20 mouse cellular contexts compared by ENCODE assay signal in the genomic region with DNA sequence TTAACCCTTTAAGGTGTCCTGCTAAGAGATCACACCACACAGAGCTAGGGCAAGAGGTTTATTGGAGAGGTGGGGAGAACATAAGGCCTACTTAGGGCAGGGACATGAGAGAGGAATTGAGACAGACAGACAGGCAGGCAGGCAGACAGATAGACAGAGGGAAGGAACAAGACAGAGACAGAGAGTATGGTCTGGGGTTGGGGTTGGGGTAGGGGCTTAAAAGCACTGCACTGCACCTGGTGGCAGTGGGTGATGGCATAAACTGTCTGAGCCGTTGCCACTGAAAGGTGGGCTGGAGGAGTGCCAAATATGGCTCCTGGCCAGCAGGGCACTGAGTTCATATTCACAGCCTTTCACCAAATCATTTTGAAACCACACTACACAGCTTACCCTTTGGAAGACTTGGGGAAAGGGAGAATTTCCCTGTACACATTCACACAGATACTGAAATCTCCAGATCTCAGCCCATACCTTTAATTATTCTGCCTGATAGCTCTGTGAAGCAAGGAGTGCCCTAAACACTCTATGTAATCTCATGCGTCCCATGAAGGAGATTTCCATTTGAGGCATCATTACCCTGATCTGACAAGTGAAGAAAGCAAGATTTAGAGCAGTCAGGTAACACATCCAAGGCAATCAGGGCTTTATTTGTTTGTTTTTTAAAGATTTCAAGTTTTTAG. TPM values are rescaled to one million over a fixed set of nuclear protein-coding genes. Genes with fewer than 3 reads are reported as not detected.
DNase-seq lines count a peak whose midpoint lies in the region; ATAC-seq and TF ChIP-seq lines count a peak whose summit lies in the region.
"Had no signal": no experiment of that assay in that cellular context is flagged by ENCODE, and none has a peak within 500 bp of the region (broad histone marks: within the 10 kb centered on the region; RNA-seq: fewer than 3 reads in every experiment).

No protein-coding gene starts in this region.

- no peaks in the 10 kb centered on the region for H3K36me3 ChIP-seq in hindbrain, embryonic 14.5 days (replicated peaks; ENCODE audit: control insufficient read depth, insufficient read depth)
- no peaks in the 10 kb centered on the region for H3K36me3 ChIP-seq in hindbrain, embryonic 11.5 days (ENCODE audit: control insufficient read depth, insufficient read depth, low read length)
- no peaks in the 10 kb centered on the region for H3K36me3 ChIP-seq in midbrain, embryonic 15.5 days (replicated peaks)
- H3K36me3 ChIP-seq: embryonic facial prominence, embryonic 15.5 days; limb, embryonic 15.5 days; stomach, embryonic 15.5 days had no signal

- WGBS in hindbrain, embryonic 14.5 days = 59% methylated on average over 2 of the region's 2 CpGs
- 77% methylated on average over 2 of the region's 2 CpGs for WGBS in hindbrain, embryonic 11.5 days
- 41% methylated on average over 2 of the region's 2 CpGs for WGBS in midbrain, embryonic 15.5 days

- no peaks in the 10 kb centered on the region for H3K27me3 ChIP-seq in hindbrain, embryonic 14.5 days (ENCODE audit: control insufficient read depth, insufficient read depth, low read length)
- H3K27me3 ChIP-seq in hindbrain, embryonic 11.5 days (ENCODE audit: control insufficient read depth, insufficient read depth, low read length) = no peaks in the 10 kb centered on the region
- no peaks in the 10 kb centered on the region for H3K27me3 ChIP-seq in midbrain, embryonic 15.5 days (replicated peaks)
- H3K27me3 ChIP-seq: embryonic facial prominence, embryonic 15.5 days; limb, embryonic 15.5 days; stomach, embryonic 15.5 days had no signal

- H3K9me3 ChIP-seq in hindbrain, embryonic 14.5 days (ENCODE audit: control insufficient read depth, low read length) = no peaks in the 10 kb centered on the region
- H3K9me3 ChIP-seq in hindbrain, embryonic 11.5 days (ENCODE audit: control insufficient read depth, low read length) = no peaks in the 10 kb centered on the region
- no peaks in the 10 kb centered on the region for H3K9me3 ChIP-seq in midbrain, embryonic 15.5 days
- H3K9me3 ChIP-seq: embryonic facial prominence, embryonic 15.5 days; limb, embryonic 15.5 days; stomach, embryonic 15.5 days had no signal

- TF ChIP-seq POLR2A in brain, embryonic 14.5 days (IDR thresholded peaks at IDR 0.05; ENCODE audit: borderline replicate concordance, extremely low read depth, insufficient read depth, insufficient read length, poor library complexity, severe bottlenecking) = no peak

- DNase-seq in cerebellum, postnatal 10 days = peak; percentile 55 to 60
- DNase-seq in cerebellum, adult 11-12 months = no peak
- DNase-seq in hindbrain, embryonic 14.5 days (ENCODE audit: low spot score) = no peak
- DNase-seq in hindbrain, embryonic 11.5 days (ENCODE audit: low spot score) = no peak
- peak; percentile 33 for DNase-seq in brain, embryonic 14.5 days (ENCODE audit: low read depth)
- DNase-seq in layer of hippocampus, postnatal 36 days = no peak
- no peak for DNase-seq in kidney, postnatal 10 days
- DNase-seq: cerebellum, adult 11 months; gastrocnemius, adult 2 months; heart, postnatal 10 days; kidney, adult 2 months; kidney, postnatal 4 days; lung, postnatal 10 days; right cerebral cortex, adult 18-20 months; spleen, adult 18-20 months; thymus, adult 2 months had no signal

- peak; percentile 24; the same call in 1 of the 2 replicates for ATAC-seq in hindbrain, embryonic 14.5 days (ENCODE audit: low FRiP score)
- ATAC-seq in hindbrain, embryonic 11.5 days (ENCODE audit: low FRiP score) = no peak
- peak; percentile 44 for ATAC-seq in midbrain, embryonic 15.5 days (replicated peaks)

- H3K4me2 ChIP-seq in hindbrain, embryonic 14.5 days (replicated peaks) = no peak overlapping the region
- no peak overlapping the region for H3K4me2 ChIP-seq in hindbrain, embryonic 11.5 days (replicated peaks; ENCODE audit: low read depth, low read length)
- H3K4me2 ChIP-seq in midbrain, embryonic 15.5 days = no peak overlapping the region
- H3K4me2 ChIP-seq: embryonic facial prominence, embryonic 15.5 days; limb, embryonic 15.5 days; stomach, embryonic 15.5 days had no signal

- no peak overlapping the region for H3K9ac ChIP-seq in hindbrain, embryonic 14.5 days
- H3K9ac ChIP-seq in hindbrain, embryonic 11.5 days (ENCODE audit: low read depth, low read length) = no peak overlapping the region
- no peak overlapping the region for H3K9ac ChIP-seq in midbrain, embryonic 15.5 days
- H3K9ac ChIP-seq: embryonic facial prominence, embryonic 15.5 days; limb, embryonic 15.5 days; stomach, embryonic 15.5 days had no signal

- no peaks in the 10 kb centered on the region for H3K4me1 ChIP-seq in hindbrain, embryonic 14.5 days (replicated peaks; ENCODE audit: control insufficient read depth, insufficient read depth, low read length)
- no peaks in the 10 kb centered on the region for H3K4me1 ChIP-seq in hindbrain, embryonic 11.5 days (replicated peaks; ENCODE audit: control insufficient read depth, insufficient read depth, low read length)
- H3K4me1 ChIP-seq in midbrain, embryonic 15.5 days = 0 out of 2 replicates have a peak, but pooled peaks cover 7% of the 10 kb centered on the region
- H3K4me1 ChIP-seq: embryonic facial prominence, embryonic 15.5 days; limb, embryonic 15.5 days; stomach, embryonic 15.5 days had no signal

- TF ChIP-seq CTCF in brain, embryonic 14.5 days (IDR thresholded peaks at IDR 0.05; ENCODE audit: borderline replicate concordance, extremely low read depth, insufficient read depth, insufficient read length) = no peak

- H3K27ac ChIP-seq in hindbrain, embryonic 14.5 days = 0 out of 2 replicates have a peak overlapping the region, but pooled peaks have one; percentile 51
- H3K27ac ChIP-seq in hindbrain, embryonic 11.5 days (ENCODE audit: low read depth, low read length) = no peak overlapping the region
- H3K27ac ChIP-seq in midbrain, embryonic 15.5 days = no peak overlapping the region
- H3K27ac ChIP-seq: embryonic facial prominence, embryonic 15.5 days; gastrocnemius, adult 2 months; limb, embryonic 15.5 days; stomach, embryonic 15.5 days had no signal

- H3K4me3 ChIP-seq in hindbrain, embryonic 14.5 days (replicated peaks; ENCODE audit: low read length) = no peak overlapping the region
- no peak overlapping the region for H3K4me3 ChIP-seq in hindbrain, embryonic 11.5 days (ENCODE audit: low read depth, low read length)
- no peak overlapping the region for H3K4me3 ChIP-seq in midbrain, embryonic 15.5 days
- H3K4me3 ChIP-seq: embryonic facial prominence, embryonic 15.5 days; gastrocnemius, adult 2 months; limb, embryonic 15.5 days; stomach, embryonic 15.5 days had no signal

RNA-seq across cellular contexts. Expression of gene Rgs2, which starts 21.7 kb away (rescaled TPM):
- 107 and 112 TPM in 2 replicates for polyA plus RNA-seq in hindbrain, embryonic 14.5 days (2014; fragmentation: Nextera tagmentation; extraction: Ambion mirVana)
- 76.8 and 78.2 TPM in 2 replicates for polyA plus RNA-seq in hindbrain, embryonic 11.5 days (2014; fragmentation: Nextera tagmentation; extraction: Ambion mirVana)
- polyA plus RNA-seq in brain, embryonic 14.5 days (2012; rRNA removed) = 42.1 and 52.2 TPM in 2 replicates
- polyA plus RNA-seq in midbrain, embryonic 15.5 days (2015; fragmentation: Nextera tagmentation; extraction: Ambion mirVana) = 131 and 137 TPM in 2 replicates
- total RNA-seq in layer of hippocampus, postnatal 36 days (2021) = 10 to 100 TPM; 35.6 to 38.7 TPM

Comparison
In these comparisons a context has a peak if more than half of its experiments do, and no peak if none do; other contexts are left out.
1. DNase-seq: peak in cerebellum, postnatal 10 days (2 of 2) and brain, embryonic 14.5 days (single experiment); none in cerebellum, adult 11-12 months (single experiment), hindbrain, embryonic 14.5 days (single experiment), hindbrain, embryonic 11.5 days (single experiment), layer of hippocampus, postnatal 36 days (0 of 2) and kidney, postnatal 10 days (single experiment).